Mouse (Mus musculus) ES-E14 (cell line): ENCODE measurements at regions not wholly inside any gene's neighbourhood (a gene's known extent, or its start where the extent isn't known, plus 50 kb on each side); places are given as distances from the start of the nearest gene placed in this dataset.

Experiments
- CHD2 ChIP-seq: IDR thresholded peaks from 2 replicates; pipeline ENCODE4 v1.6.1; 2014; ENCODE audit warnings: mild to moderate bottlenecking, low read depth, low read length, inconsistent platforms
- HCFC1 ChIP-seq: IDR thresholded peaks from 2 replicates; pipeline ENCODE4 v1.6.1; 2012; ENCODE audit warnings: low read length, inconsistent platforms, borderline replicate concordance; ENCODE audit not compliant: insufficient read depth
- MAFK ChIP-seq: IDR thresholded peaks from 2 replicates; pipeline ENCODE4 v1.6.1; 2014; ENCODE audit warnings: mild to moderate bottlenecking, low read depth, low read length, inconsistent platforms; ENCODE audit not compliant: insufficient read depth
- ZC3H11A ChIP-seq: IDR thresholded peaks from 2 replicates; pipeline ENCODE4 v1.6.1; 2012; ENCODE audit warnings: low read depth, mild to moderate bottlenecking, inconsistent platforms, low read length, borderline replicate concordance
- ZNF384 ChIP-seq: IDR thresholded peaks from 2 replicates; pipeline ENCODE4 v1.6.1; 2012; ENCODE audit warnings: low read depth, low read length, inconsistent platforms

DNA sequence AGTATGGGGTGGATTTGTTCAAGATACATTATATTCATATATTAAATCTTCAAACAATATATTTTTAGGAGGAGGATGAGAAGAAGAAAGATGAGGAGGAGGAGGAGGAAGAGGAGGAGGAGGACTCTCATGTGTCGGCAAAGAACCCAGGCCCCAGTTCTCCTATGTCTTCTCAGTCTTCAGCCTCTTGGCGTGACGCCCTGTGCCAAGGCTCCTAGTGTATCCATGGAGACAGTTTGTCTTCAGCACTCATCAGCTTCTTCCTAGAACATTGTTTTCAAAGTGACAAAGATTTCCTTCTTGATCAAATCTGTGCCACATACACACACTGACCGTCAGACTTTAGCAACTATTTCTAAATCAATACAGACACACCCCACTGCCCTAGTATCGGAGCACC, 156.4 kb upstream of the Tox3 start:
- TF ChIP-seq CHD2 (no peak), MAFK (no peak), HCFC1 (no peak), ZC3H11A (no peak), ZNF384 (no peak)
